Mouse (Mus musculus): ENCODE results near the gene Mgat5.

DNA sequence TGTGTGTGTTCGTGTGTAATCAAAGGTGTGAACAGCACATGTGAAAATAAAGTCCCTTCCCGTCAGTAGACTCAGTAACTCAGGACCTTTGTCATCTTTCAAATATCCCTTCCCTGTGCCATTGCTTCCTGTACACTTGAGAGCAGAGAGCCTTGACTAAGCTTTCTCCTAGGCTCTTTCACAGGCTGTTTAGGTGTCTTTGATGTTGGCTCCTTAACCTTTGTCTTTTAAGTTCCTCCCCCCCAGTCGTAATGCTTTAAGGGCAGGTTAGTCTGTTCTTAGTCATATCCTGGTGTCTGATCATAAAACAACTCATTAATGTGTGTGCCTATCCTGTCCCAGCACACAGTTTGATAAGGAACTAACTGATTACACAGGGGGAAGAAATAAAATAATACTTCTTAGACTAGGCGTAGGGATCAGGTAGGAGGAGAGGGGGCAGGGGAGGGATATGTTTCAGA, 28.4 kb downstream of the Mgat5 start:
- TF ChIP-seq HCFC1 (IDR thresholded peaks at IDR 0.05; ENCODE audit: borderline replicate concordance, insufficient read depth, low read length) (no peak), ZNF384 (IDR thresholded peaks at IDR 0.05; ENCODE audit: low read depth, low read length) (no peak)
